Mouse (Mus musculus) brain, embryonic 14.5 days (tissue): Measurements from ENCODE around the gene Jmjd8.

ENCODE experiments used
- CTCF ChIP-seq: fragments of 200-500 bp; IDR thresholded peaks from 2 replicates; pipeline ENCODE4 v1.5.1; 2012; ENCODE audit warnings: inconsistent platforms, mild to moderate bottlenecking, moderate library complexity, borderline replicate concordance; ENCODE audit not compliant: insufficient read depth, insufficient read length; ENCODE audit errors: extremely low read depth
- POLR2A ChIP-seq: fragments of 200-500 bp; IDR thresholded peaks from 2 replicates; pipeline ENCODE4 v1.6.1; 2012; ENCODE audit warnings: mild to moderate bottlenecking, inconsistent platforms, borderline replicate concordance; ENCODE audit not compliant: poor library complexity, insufficient read depth, insufficient read length, severe bottlenecking; ENCODE audit errors: extremely low read depth

DNA sequence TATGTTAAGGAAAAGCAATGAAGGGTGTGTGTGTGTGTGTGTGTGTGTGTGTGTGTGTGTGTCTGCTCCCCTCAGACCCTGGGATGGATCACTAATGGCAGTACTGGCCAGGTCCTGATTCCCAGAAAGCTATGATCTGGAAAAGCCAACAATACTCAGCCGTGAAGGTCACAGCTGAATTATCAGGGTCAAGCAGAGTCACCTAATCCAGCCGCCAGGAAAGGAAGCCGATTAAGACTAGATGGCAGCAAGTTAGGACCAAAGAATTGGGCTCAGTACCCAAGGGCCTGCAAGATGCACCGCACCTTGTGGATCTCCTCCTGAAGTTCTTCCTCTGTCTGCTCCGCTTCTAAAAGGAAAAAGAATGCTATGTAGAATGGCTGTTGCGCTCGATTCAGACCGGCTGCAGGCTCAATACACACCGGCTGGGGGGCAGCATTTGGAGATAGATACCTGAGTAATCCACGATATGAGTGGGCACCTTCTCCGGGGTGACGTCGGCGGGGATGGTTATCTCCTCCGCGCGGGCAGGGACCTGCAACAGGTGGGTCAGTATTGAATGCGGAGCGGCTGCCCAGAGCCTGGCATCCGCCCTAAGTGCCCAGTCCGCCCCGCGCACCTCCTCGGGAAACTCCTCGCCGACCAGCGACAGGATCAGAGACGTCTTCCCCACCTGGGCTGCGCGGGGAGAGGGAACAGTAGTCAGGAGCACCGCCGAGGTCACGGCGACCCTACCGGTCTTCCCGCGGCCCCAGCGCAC, 15.1 kb downstream of the Jmjd8 start:
- TF ChIP-seq POLR2A (no peak), CTCF (no peak)
